Mouse (Mus musculus): ENCODE data around the gene Ddit4. TPM values are rescaled to one million over a fixed set of nuclear protein-coding genes. Genes with fewer than 3 reads are reported as not detected.
A peak's percentile ranks its signal among the peaks of the same experiment; 100 is the strongest.

Gene Ddit4
- polyA plus RNA-seq, 1 experiment from 2014 or later, result 24.0 TPM

- no peak for ATAC-seq (replicated peaks; ENCODE audit: low FRiP score, low read depth)
- no peak for TF ChIP-seq CTCF (IDR thresholded peaks at IDR 0.05; ENCODE audit: low read depth)
- no peak for DNase-seq (ENCODE audit: low spot score)
- H3K27ac ChIP-seq, result no peak overlapping the region
- H3K9ac ChIP-seq (ENCODE audit: low read depth, low read length), result no peak overlapping the region
- no peaks in the 10 kb centered on the region for H3K27me3 ChIP-seq (ENCODE audit: insufficient read depth, low read length)
- H3K9me3 ChIP-seq (replicated peaks; ENCODE audit: low read length), result no peaks in the 10 kb centered on the region
- no peak overlapping the region for H3K4me2 ChIP-seq (ENCODE audit: low read length)
- H3K4me3 ChIP-seq (replicated peaks; ENCODE audit: low read depth, low read length), result no peak overlapping the region
- no peaks in the 10 kb centered on the region for H3K4me1 ChIP-seq (replicated peaks; ENCODE audit: insufficient read depth, low read length)
- 50% methylated on average over 9 of the region's 9 CpGs for WGBS
- peaks cover 39% of the 10 kb centered on the region for H3K36me3 ChIP-seq (ENCODE audit: insufficient read depth, low read length)
These were observed 39.7 kb upstream of the Ddit4 start for GRCm38 (mm10) chr10:59991262-59991880.

GRCm38 (mm10) chr10:59990393-59990792 lies 38.8 kb upstream of the Ddit4 start:
- no peaks in the 10 kb centered on the region for H3K9me3 ChIP-seq (replicated peaks; ENCODE audit: low read length)
- H3K4me3 ChIP-seq (replicated peaks; ENCODE audit: low read depth, low read length), result no peak overlapping the region
- H3K27ac ChIP-seq, result no peak overlapping the region
- no peak for DNase-seq (ENCODE audit: low spot score)
- H3K4me1 ChIP-seq (replicated peaks; ENCODE audit: insufficient read depth, low read length), result no peaks in the 10 kb centered on the region
- H3K4me2 ChIP-seq (ENCODE audit: low read length), result no peak overlapping the region
- peaks cover 45% of the 10 kb centered on the region for H3K36me3 ChIP-seq (ENCODE audit: insufficient read depth, low read length)
- no peak overlapping the region for H3K9ac ChIP-seq (ENCODE audit: low read depth, low read length)
- no peak for TF ChIP-seq CTCF (IDR thresholded peaks at IDR 0.05; ENCODE audit: low read depth)
- H3K27me3 ChIP-seq (ENCODE audit: insufficient read depth, low read length), result no peaks in the 10 kb centered on the region
- 93% methylated on average over 9 of the region's 9 CpGs for WGBS
- no peak for ATAC-seq (replicated peaks; ENCODE audit: low FRiP score, low read depth)

- Histone ChIP-seq H3K9ac (ENCODE audit: low read depth, low read length) (no peak overlapping the region), H3K4me3 (replicated peaks; ENCODE audit: low read depth, low read length) (no peak overlapping the region), H3K27me3 (ENCODE audit: insufficient read depth, low read length) (no peaks in the 10 kb centered on the region), H3K9me3 (replicated peaks; ENCODE audit: low read length) (no peaks in the 10 kb centered on the region), H3K4me1 (replicated peaks; ENCODE audit: insufficient read depth, low read length) (no peaks in the 10 kb centered on the region), H3K27ac (no peak overlapping the region), H3K4me2 (ENCODE audit: low read length) (no peak overlapping the region), H3K36me3 (ENCODE audit: insufficient read depth, low read length) (peaks cover 44% of the 10 kb centered on the region)
- no peak for ATAC-seq (replicated peaks; ENCODE audit: low FRiP score, low read depth)
- no peak for DNase-seq (ENCODE audit: low spot score)
- WGBS, result 73% methylated on average over 4 of the region's 4 CpGs
- no peak for TF ChIP-seq CTCF (IDR thresholded peaks at IDR 0.05; ENCODE audit: low read depth)
These were observed 36.4 kb upstream of the Ddit4 start for GRCm38 (mm10) chr10:59988036-59988435.

GRCm38 (mm10) chr10:59982379-59982873 lies 30.8 kb upstream of the Ddit4 start:
- TF ChIP-seq CTCF (IDR thresholded peaks at IDR 0.05; ENCODE audit: low read depth), result no peak
- no peak overlapping the region for H3K27ac ChIP-seq
- DNase-seq (ENCODE audit: low spot score), result no peak
- no peak overlapping the region for H3K4me2 ChIP-seq (ENCODE audit: low read length)
- H3K4me1 ChIP-seq (replicated peaks; ENCODE audit: insufficient read depth, low read length), result peaks cover 15% of the 10 kb centered on the region
- H3K36me3 ChIP-seq (ENCODE audit: insufficient read depth, low read length), result peaks cover 15% of the 10 kb centered on the region; the same call in 1 of the 2 replicates
- H3K9me3 ChIP-seq (replicated peaks; ENCODE audit: low read length), result no peaks in the 10 kb centered on the region
- no peak overlapping the region for H3K9ac ChIP-seq (ENCODE audit: low read depth, low read length)
- no peaks in the 10 kb centered on the region for H3K27me3 ChIP-seq (ENCODE audit: insufficient read depth, low read length)
- WGBS, result 85% methylated on average over 12 of the region's 12 CpGs
- ATAC-seq (replicated peaks; ENCODE audit: low FRiP score, low read depth), result no peak
- H3K4me3 ChIP-seq (replicated peaks; ENCODE audit: low read depth, low read length), result no peak overlapping the region

- no peak for TF ChIP-seq CTCF (IDR thresholded peaks at IDR 0.05; ENCODE audit: low read depth)
- no peak overlapping the region for H3K27ac ChIP-seq
These were observed 30.2 kb upstream of the Ddit4 start for GRCm38 (mm10) chr10:59981792-59982191.

GRCm38 (mm10) chr10:59981336-59981735 lies 29.7 kb upstream of the Ddit4 start:
- DNase-seq (ENCODE audit: low spot score), result no peak
- Histone ChIP-seq H3K27me3 (ENCODE audit: insufficient read depth, low read length) (no peaks in the 10 kb centered on the region), H3K4me3 (replicated peaks; ENCODE audit: low read depth, low read length) (no peak overlapping the region), H3K27ac (0 out of 2 replicates have a peak overlapping the region, but pooled peaks have one; percentile 31), H3K4me1 (replicated peaks; ENCODE audit: insufficient read depth, low read length) (peaks cover 15% of the 10 kb centered on the region), H3K9ac (ENCODE audit: low read depth, low read length) (no peak overlapping the region), H3K4me2 (ENCODE audit: low read length) (no peak overlapping the region), H3K36me3 (ENCODE audit: insufficient read depth, low read length) (peaks cover 8% of the 10 kb centered on the region; the same call in 1 of the 2 replicates), H3K9me3 (replicated peaks; ENCODE audit: low read length) (no peaks in the 10 kb centered on the region)
- no peak for ATAC-seq (replicated peaks; ENCODE audit: low FRiP score, low read depth)
- no peak for TF ChIP-seq CTCF (IDR thresholded peaks at IDR 0.05; ENCODE audit: low read depth)
- 73% methylated on average over 4 of the region's 4 CpGs for WGBS

More at GRCm38 (mm10) chr10:59981792-59982191, 30.2 kb upstream of the Ddit4 start:
- Histone ChIP-seq H3K9ac (ENCODE audit: low read depth, low read length) (no peak overlapping the region), H3K4me3 (replicated peaks; ENCODE audit: low read depth, low read length) (no peak overlapping the region), H3K36me3 (ENCODE audit: insufficient read depth, low read length) (peaks cover 9% of the 10 kb centered on the region; the same call in 1 of the 2 replicates), H3K27me3 (ENCODE audit: insufficient read depth, low read length) (no peaks in the 10 kb centered on the region), H3K4me2 (ENCODE audit: low read length) (no peak overlapping the region), H3K9me3 (replicated peaks; ENCODE audit: low read length) (no peaks in the 10 kb centered on the region), H3K4me1 (replicated peaks; ENCODE audit: insufficient read depth, low read length) (peaks cover 15% of the 10 kb centered on the region)
- DNase-seq (ENCODE audit: low spot score) (no peak), ATAC-seq (replicated peaks; ENCODE audit: low FRiP score, low read depth) (no peak)
- WGBS, result 70% methylated on average over 9 of the region's 9 CpGs
